Mouse (Mus musculus) frontal cortex, postnatal 25 days (tissue): ENCODE data around the gene 4932438H23Rik.

Experiments
- DNase-seq, 2 experiments: peaks; one replicate each; pipeline ENCODE4 v3.0.0; 2022; ENCODE audit warnings: low spot score in 2 of 2

Gene 4932438H23Rik

DNA sequence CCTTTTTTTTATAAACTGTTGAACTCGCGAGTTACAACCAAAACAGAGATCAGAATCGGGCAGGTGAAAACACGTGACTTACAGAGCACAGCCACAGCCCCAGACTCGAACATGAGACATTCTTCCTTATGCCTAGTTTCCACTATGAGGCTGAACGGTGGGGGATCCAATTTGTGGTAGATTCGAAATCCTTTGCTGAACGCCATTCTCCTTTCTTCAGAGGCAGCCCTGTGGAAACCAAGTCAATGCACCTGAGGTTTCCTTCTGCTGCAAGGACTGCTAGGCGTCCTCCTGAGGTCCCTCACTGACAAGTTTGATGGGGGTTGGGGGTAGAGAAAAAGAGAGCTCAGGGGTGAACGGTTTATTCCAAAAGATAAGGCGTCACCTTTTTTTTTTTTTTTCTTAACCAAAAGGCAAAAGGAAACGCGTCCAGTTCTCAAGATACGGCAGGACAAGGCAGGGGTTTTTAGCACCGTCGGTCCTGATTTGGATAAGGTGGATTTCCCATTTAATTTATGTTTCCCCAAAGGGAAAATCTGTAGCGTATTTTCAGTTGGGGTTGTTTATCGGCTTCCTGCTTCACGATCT lies 84.9 kb downstream of the 4932438H23Rik start:
- no peak for DNase-seq

DNA sequence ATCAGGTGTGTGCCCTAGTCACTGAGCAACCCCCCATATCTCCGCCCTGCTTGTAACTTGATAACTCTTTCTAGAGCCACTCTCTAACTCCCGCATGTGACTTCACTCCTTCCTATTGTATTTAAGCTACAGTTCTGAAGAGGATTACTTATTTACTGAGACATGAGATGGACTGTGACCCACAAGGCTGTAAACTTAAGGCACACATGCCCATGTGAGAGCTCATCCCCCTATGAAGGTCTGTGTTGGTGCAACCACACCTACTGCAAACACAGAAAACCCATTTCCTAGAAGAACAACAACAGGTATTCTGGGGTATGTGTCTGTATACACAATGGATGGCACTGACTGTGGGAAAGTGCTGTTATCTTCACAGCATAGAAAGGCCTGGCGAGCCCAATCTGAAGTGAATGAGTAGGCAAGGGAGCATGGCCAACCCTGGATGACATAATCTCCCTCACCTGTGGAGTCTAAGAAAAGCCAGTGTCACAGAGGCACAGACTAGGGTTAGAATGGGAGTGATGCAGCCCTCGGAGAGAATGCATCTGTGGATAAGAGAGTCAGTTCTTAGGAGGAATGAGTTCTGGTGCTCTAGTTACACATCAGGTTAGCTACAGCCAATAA lies 89.9 kb downstream of the 4932438H23Rik start:
- no peak for DNase-seq
